Mouse (Mus musculus) inflammation-experienced regulatory T-cells, adult 6 months (primary cell): Measurements from ENCODE around the gene Tk2. TPM values are rescaled to one million over a fixed set of nuclear protein-coding genes. Genes with fewer than 3 reads are reported as not detected.
A peak's percentile ranks its signal among the peaks of the same experiment; 100 is the strongest.
"Not testable (repeated sequence)": the region's sequence is repeated elsewhere in the genome, so short reads cannot be mapped to it uniquely, and the experiment has no call there.

Experiments used
- ATAC-seq: one replicate; pipeline ENCODE4 v1.8.0; 2017
- polyA plus RNA-seq, 3 experiments: library from polyadenylated mRNA; unstranded; fragments of 100-300 nt; shearing (Covaris generic); gene quantifications; one replicate each; pipeline ENCODE4 v1.2.1; 2017

Tk2 gene
- 10 to 100 TPM; 27.5 to 57.6 (median 55.8) TPM for polyA plus RNA-seq

DNA sequence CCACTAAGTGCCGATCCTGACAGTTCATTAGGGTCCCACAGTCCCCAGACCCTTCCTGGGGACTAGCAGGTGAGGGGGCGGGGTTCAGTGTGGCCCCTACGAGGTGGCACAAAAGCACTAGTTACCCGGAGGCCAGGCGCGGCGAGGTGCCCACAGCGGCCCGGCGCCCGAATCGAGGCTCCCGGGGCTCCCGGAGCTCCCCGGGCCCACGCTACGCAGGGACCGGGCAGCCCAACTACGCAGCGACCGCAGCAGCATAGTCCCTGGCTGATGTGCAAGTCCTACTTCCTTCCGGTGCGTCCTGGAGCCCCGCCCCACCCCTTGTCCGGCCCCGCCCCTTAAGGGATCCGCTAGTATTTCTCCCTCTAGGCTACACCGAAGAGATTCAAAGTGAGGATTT, at the start of gene Tk2:
Gene Tk2 (minus strand): TSS at position 283 of the 400 bp plus-strand sequence.
- peak; percentile 73 for ATAC-seq

DNA sequence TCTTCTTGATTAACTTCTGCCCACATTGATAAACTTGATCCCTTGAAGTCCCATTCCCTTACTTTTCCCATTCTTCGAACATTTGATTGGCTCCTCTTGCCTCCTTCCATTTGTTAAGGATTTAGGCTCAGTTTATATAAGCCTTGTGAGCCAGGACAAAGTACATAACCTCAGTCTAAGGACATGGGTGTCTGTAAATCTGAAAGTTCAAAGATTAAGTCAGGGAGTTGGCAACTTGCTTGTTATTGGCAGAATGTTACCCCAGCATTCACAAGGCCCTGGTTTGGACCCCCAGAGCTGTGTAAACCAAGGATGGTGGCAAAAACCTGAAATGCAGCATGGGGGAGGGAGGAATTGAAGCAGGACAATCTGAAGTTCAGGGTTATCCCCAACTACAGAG, 46.0 kb upstream of the Tk2 start:
- no peak for ATAC-seq

GRCm38 (mm10) chr8:104293081-104293480, 44.7 kb upstream of the Tk2 start, which contains the start of gene Cmtm2a:
Gene Cmtm2a (minus strand): TSS chr8:104293181.
- ATAC-seq, result not testable (repeated sequence)

GRCm38 (mm10) chr8:104268937-104269440, 20.6 kb upstream of the Tk2 start:
- ATAC-seq, result no peak

- ATAC-seq, result no peak
These were observed 20.0 kb upstream of the Tk2 start for GRCm38 (mm10) chr8:104268368-104268767.

GRCm38 (mm10) chr8:104264271-104264935, 16.0 kb upstream of the Tk2 start:
- not testable (repeated sequence) for ATAC-seq

GRCm38 (mm10) chr8:104261802-104262201, 13.4 kb upstream of the Tk2 start:
- not testable (repeated sequence) for ATAC-seq

DNA sequence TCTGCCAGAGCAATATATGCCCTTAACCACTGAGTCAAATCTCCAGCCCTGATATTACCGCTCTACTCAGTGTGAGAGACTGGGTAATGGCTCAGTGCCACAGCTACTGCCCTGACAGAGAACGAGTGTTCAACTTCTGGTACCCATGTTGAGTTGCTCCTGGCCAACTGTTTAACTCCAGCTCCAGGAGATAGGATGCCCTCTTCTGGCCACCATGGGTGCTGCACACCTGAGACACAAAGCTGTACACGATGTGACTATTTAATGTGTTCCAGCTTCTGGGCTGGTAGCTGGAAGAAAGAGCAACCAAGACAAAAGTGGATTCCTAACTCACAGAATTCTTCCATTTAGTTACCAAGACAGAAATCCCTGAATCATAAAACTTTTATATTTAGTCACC, 4.7 kb upstream of the Tk2 start:
- no peak for ATAC-seq

DNA sequence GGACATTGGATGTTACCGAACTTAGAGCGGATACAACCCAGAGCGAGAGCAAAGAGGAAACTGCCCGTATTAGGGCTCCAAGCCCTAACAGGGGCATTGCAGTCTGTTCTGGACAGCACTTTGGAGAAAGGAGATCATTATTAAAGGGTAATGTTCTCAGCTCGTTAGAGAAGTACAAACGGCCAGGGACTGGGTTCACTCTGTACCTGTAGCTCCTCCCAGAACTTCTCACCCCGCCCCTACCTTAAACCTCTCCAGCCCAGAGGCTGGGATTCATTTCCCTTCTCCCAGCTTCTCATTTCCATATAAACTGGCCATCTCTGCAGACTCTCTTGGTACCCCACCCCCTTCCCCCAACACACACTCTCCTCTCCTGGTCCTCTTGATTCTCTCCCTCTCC, 3.1 kb upstream of the Tk2 start:
- ATAC-seq, result peak; percentile 0

GRCm38 (mm10) chr8:104250439-104251367, 2.3 kb upstream of the Tk2 start, which contains the start of gene Cklf:
Gene Cklf (plus strand): TSS chr8:104250861.
- peak; percentile 38 for ATAC-seq

DNA sequence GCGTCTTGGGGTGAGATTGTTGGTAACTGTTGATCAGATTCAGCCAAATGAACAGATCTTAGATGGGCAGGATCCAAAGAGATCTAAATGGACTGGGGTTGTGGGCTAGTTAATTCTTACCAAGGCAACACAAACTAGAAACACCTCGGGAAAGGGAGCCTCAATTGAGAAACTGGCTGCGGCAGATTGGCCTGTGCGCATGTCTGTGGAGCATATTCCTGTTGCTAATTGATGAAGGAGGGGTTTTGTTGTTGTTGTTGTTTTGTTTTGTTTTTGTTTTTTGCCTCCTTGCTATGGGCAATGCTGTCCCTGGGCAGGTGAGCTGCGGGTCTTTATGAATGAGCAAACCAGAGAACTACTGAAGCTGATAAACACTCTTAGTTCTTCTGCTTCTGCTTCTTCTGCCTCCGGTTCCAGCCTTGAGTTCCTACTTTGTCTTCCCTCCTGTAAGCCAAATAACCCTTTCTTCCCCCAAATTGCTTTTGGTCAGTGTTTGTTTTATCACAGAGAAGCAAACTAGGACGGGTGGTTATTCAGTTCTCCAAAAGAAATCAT, 1.2 kb upstream of the Tk2 start:
- ATAC-seq, result no peak

DNA sequence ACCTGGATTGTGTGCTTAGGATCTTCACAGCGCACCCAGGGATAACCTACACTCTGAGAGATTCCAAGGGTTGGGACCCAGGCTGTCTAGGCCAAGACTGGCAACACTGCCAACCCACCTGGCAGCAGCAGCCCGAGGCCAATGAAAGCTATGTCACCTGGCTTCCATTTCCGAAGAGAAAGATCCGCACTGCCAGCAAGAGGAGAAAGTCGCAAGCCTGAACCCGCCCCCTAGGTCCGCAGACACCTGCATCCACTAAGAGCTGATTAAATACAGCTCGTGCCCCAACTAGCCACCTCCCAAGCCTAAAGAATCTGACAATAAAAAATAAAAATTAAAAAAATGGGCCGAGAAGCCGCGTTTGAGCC, 466 bp downstream of the Tk2 start:
- peak; percentile 7 for ATAC-seq

DNA sequence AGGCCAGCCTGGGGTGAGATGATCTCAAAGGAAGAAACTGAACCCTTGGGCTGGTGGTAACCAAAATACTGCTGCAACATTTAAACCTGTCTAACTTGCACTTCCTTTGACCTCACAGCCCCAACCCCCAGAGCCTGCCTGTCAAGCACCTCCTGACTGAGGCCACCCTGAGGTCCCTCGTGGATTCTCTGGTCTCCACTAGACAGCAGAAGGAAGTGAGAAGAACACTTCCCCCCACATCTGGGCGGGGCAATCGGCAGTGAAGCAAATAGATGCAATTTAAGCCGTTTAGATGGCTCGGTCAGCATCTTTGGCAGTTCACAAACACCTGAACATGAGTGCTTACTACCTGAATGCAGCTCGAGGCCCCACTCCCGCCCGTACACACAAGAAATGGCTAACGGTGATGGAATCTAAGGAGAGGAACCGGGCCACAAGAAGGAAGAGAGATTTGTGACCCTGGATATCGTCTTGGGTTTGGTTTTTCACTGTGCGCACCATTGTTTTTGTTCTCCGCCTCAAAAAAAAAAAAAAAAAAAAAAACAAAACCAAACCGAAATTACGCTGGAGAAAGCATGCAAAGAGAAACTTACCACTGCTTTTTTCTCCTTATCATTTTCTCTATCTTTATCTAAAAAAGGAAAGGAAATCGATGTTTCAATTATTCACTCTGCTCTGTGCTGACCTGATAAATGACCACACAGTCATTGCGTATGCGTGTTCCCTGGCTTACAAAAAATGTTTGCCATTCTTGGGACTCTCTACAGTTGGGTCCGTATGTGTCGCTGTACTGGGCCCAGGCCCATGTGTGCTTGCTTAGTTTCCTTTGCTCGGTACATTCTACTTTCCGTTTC, 1.1 kb downstream of the Tk2 start:
- ATAC-seq, result peak; percentile 61

DNA sequence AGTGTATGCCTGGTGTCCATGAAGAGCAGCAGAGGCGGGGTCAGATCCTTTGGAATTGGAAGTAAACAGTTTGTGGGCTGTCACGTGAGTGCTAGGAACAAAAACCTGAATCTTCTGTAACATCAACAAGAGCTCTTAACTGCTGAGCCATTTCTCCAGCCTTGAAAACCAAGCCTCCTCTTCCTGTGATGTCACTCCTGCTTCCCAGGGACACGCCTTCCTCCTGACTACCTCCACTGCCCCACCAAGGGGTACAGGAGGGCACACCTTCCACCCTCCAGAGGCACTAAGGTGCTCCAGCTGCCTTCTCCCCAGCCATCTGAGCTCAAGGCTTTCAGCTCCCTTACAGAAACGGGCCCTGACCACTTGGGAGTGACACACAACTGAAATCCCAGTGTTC, 1.7 kb downstream of the Tk2 start:
- ATAC-seq, result no peak

- ATAC-seq, result no peak
These were observed 6.2 kb downstream of the Tk2 start for GRCm38 (mm10) chr8:104242038-104242644.

- ATAC-seq, result peak; percentile 88
These were observed 8.9 kb downstream of the Tk2 start for GRCm38 (mm10) chr8:104239418-104239861.

- ATAC-seq, result no peak
These were observed 13.8 kb downstream of the Tk2 start for GRCm38 (mm10) chr8:104234573-104234972.

DNA sequence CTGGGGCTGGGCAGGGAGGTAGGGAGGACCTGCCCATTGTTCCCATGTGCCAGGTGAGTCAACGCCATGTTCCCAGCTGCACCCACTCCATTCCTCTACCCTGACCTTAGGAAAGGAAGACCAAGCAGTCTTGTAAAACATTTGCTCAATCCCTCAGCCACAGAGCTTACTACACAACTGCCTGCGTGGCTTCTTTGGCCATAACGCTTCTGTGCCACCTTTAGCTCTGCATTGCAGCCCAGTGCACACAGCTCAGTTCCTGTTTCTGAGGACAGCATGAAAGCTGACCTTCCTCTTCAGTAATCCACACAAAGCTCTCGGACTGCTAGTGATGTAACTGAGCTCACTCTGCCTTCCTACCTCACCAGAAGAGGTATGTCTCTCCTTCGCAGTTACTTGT, 15.4 kb downstream of the Tk2 start:
- ATAC-seq, result no peak

DNA sequence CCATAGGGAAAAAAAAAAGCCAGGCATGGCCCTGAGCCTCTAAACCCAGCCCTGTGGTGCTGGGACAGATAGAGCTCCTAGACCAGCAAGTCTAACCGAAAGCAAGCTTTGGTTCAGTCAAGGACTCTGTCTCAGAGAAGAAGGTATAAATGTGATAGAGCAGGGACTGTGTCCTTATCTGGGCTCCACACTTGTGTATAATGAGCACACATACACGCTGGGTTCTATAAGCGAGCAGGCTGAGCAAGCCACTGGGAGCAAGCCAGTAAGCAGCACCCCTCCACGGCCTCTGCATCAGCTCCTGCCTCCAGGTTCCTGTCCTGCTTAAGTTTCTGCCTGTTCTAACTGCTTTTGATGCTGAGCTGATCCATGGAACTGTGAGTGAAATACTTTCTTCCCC, 16.3 kb downstream of the Tk2 start:
- no peak for ATAC-seq

- no peak for ATAC-seq
These were observed 18.0 kb downstream of the Tk2 start for GRCm38 (mm10) chr8:104230377-104230776.

DNA sequence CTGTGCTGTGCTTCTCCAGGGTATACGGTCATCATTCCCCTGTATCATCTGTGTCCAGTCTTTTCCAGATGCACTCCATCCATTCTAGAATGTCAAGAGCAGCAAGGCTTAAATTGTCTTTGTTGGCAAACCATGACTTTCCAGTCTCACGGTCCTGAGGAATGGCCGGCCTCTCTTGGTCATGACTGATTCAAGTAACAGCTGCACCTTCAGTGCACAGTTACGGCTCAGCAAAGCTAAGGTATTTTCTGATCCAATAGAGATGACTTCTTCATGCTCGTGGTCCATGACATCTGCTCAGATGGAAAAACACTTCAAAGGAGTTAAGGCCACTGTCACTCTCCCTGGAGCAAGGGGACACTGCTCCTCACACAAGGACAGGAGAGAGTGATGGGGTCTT, 21.3 kb downstream of the Tk2 start:
- ATAC-seq, result no peak

GRCm38 (mm10) chr8:104219806-104220205, 28.6 kb downstream of the Tk2 start:
- peak; percentile 59 for ATAC-seq
